Mouse (Mus musculus): ENCODE results near the gene Ccdc152.

DNA sequence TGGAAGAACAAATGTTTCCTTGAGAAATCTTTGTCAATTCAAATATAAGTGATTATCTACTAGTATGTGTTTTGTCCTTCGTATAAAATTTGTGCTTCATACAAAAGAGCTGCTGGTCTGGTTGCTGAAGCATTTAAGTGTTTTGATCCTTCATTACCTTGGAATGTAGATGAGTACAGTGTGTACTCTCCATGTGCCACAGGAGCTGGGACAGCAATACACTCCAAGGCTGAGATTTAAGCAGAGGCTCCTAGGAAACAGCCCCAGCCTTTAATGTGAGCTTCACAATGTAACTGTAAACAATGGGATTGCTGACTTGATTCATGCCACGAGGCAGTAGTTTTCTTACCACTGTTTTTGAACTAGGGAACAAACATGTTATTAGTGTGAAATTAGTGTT is 28.5 kb upstream of the Ccdc152 start:
- no peak for TF ChIP-seq CTCF (IDR thresholded peaks at IDR 0.05; ENCODE audit: low read depth, low read length)
- no peak for TF ChIP-seq GATA1 (IDR thresholded peaks at IDR 0.05; ENCODE audit: borderline replicate concordance, low read length)
- TF ChIP-seq TAL1 (conservative IDR thresholded peaks at IDR 0.05; ENCODE audit: low read depth, low read length): no peak

Data from G1E (cell line).